Mouse (Mus musculus) intestine, embryonic 14.5 days (tissue): ENCODE results near the gene Coasy. TPM values are rescaled to one million over a fixed set of nuclear protein-coding genes. Genes with fewer than 3 reads are reported as not detected.

Experiments used
- ATAC-seq: fragments of 200-750 bp; cut with Nextera tagmentation; replicated peaks from 2 replicates; pipeline ENCODE4 v1.8.0; 2017; ENCODE audit warnings: low read depth, moderate number of reproducible peaks, moderate TSS enrichment, moderate library complexity; ENCODE audit not compliant: low FRiP score, low TSS enrichment
- DNase-seq: peaks from one replicate; pipeline ENCODE4 v3.0.0-alpha.2; 2018; ENCODE audit warnings: low spot score
- H3K27ac ChIP-seq: fragments of 300-500 bp; sonication (generic); 2 replicates; pipeline ENCODE4 v1.5.1; 2014; ENCODE audit warnings: low read depth, mild to moderate bottlenecking, control low read depth
- H3K27me3 ChIP-seq: fragments of 300-500 bp; sonication (generic); replicated peaks from 2 replicates; pipeline ENCODE4 v1.6.1; 2014; ENCODE audit warnings: low read length, control low read depth; ENCODE audit not compliant: control insufficient read depth, insufficient read depth
- H3K36me3 ChIP-seq: fragments of 300-500 bp; sonication (generic); 2 replicates; pipeline ENCODE4 v1.6.1; 2014; ENCODE audit warnings: low read length, control low read depth; ENCODE audit not compliant: control insufficient read depth, insufficient read depth
- H3K4me1 ChIP-seq: fragments of 300-500 bp; sonication (generic); replicated peaks from 2 replicates; pipeline ENCODE4 v1.6.1; 2014; ENCODE audit warnings: low read length, control low read depth, mixed read lengths; ENCODE audit not compliant: control insufficient read depth, insufficient read depth
- H3K4me2 ChIP-seq: fragments of 300-500 bp; sonication (generic); 2 replicates; pipeline ENCODE4 v1.6.1; 2014; ENCODE audit warnings: low read length
- H3K4me3 ChIP-seq: fragments of 300-500 bp; sonication (generic); 2 replicates; pipeline ENCODE4 v1.5.1; 2014; ENCODE audit warnings: low read depth, low read length, control low read depth, mixed read lengths
- H3K9ac ChIP-seq: fragments of 300-500 bp; sonication (generic); 2 replicates; pipeline ENCODE4 v1.6.1; 2014; ENCODE audit warnings: mild to moderate bottlenecking, low read length
- H3K9me3 ChIP-seq: fragments of 300-500 bp; sonication (generic); 2 replicates; pipeline ENCODE4 v1.6.1; 2016; ENCODE audit warnings: low read length, control low read depth; ENCODE audit not compliant: control insufficient read depth
- WGBS: fragments of 180-500 bp; shearing (Covaris S2); extraction: QIAGEN DNeasy Blood & Tissue Kit; methylation state at CpG from one replicate; pipeline ENCODE4 v1.1.7; 2014; 5-methylcytosine and 5-hydroxymethylcytosine counted together
- polyA plus RNA-seq: library from polyadenylated mRNA; unstranded; fragments of >200 nt; fragmentation: Nextera tagmentation; extraction: Ambion mirVana; gene quantifications from 2 replicates; pipeline ENCODE4 v1.2.1, GENCODE M21; 2014

The Coasy gene
- polyA plus RNA-seq, 1 experiment from 2014 or later, result 39.7 TPM

GRCm38 (mm10) chr11:101128996-101129577 lies 46.7 kb downstream of the Coasy start:
- Histone ChIP-seq H3K9ac (no peak overlapping the region), H3K36me3 (peaks cover 23% of the 10 kb centered on the region), H3K4me3 (no peak overlapping the region), H3K9me3 (0 out of 2 replicates have a peak, but pooled peaks cover 4% of the 10 kb centered on the region), H3K27ac (no peak overlapping the region), H3K4me2 (no peak overlapping the region), H3K27me3 (no peaks in the 10 kb centered on the region), H3K4me1 (peaks cover 4% of the 10 kb centered on the region; the same call in 1 of the 2 replicates)
- WGBS, result 84% methylated on average over 11 of the region's 11 CpGs
- no peak for ATAC-seq
- no peak for DNase-seq

- no peak overlapping the region for H3K4me3 ChIP-seq
- H3K36me3 ChIP-seq, result peaks cover 18% of the 10 kb centered on the region
- ATAC-seq (no peak), DNase-seq (no peak)
- H3K4me1 ChIP-seq, result peaks cover 4% of the 10 kb centered on the region; the same call in 1 of the 2 replicates
- no peak overlapping the region for H3K27ac ChIP-seq
- H3K9ac ChIP-seq, result no peak overlapping the region
- H3K9me3 ChIP-seq, result 0 out of 2 replicates have a peak, but pooled peaks cover 4% of the 10 kb centered on the region
- H3K4me2 ChIP-seq, result no peak overlapping the region
- no peaks in the 10 kb centered on the region for H3K27me3 ChIP-seq
- 41% methylated on average over 18 of the region's 18 CpGs for WGBS
Measured at GRCm38 (mm10) chr11:101130056-101130756, 47.8 kb downstream of the Coasy start.

GRCm38 (mm10) chr11:101131187-101131586 lies 48.8 kb downstream of the Coasy start:
- H3K9ac ChIP-seq, result no peak overlapping the region
- H3K4me2 ChIP-seq, result no peak overlapping the region
- ATAC-seq (no peak), DNase-seq (no peak)
- H3K27me3 ChIP-seq, result no peaks in the 10 kb centered on the region
- no peak overlapping the region for H3K27ac ChIP-seq
- H3K4me1 ChIP-seq, result peaks cover 4% of the 10 kb centered on the region; the same call in 1 of the 2 replicates
- peaks cover 8% of the 10 kb centered on the region for H3K36me3 ChIP-seq
- H3K9me3 ChIP-seq, result 0 out of 2 replicates have a peak, but pooled peaks cover 4% of the 10 kb centered on the region
- 69% methylated on average over 2 of the region's 2 CpGs for WGBS
- no peak overlapping the region for H3K4me3 ChIP-seq

- WGBS, result 89% methylated on average over 6 of the region's 6 CpGs
- H3K4me3 ChIP-seq, result no peak overlapping the region
- H3K4me1 ChIP-seq, result peaks cover 4% of the 10 kb centered on the region; the same call in 1 of the 2 replicates
- no peak for ATAC-seq
- DNase-seq, result no peak
- no peaks in the 10 kb centered on the region for H3K27me3 ChIP-seq
- no peak overlapping the region for H3K27ac ChIP-seq
- H3K36me3 ChIP-seq, result peaks cover 3% of the 10 kb centered on the region
- no peak overlapping the region for H3K9ac ChIP-seq
- no peak overlapping the region for H3K4me2 ChIP-seq
- 0 out of 2 replicates have a peak, but pooled peaks cover 4% of the 10 kb centered on the region for H3K9me3 ChIP-seq
Measured at GRCm38 (mm10) chr11:101131701-101132100, 49.3 kb downstream of the Coasy start.

DNA sequence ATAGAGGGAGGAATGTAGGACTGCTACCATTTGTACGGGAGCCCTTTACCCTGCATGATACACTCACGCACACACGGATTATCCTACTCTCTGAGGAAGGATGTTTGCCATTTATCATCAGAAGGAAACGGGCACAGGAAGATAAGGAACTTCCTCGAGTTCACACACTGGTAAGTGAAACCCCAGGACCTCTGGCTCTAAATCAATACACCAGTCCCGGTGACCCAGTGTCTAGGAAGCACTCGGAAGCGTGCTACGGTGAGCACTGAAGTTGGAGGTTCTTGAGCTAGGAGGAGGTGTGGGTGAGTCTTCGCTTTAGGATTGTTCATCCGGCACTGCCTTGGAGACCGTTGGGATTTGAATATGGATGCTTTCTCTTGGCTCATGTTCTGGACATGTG lies 50.7 kb downstream of the Coasy start:
- WGBS, result 67% methylated on average over 12 of the region's 12 CpGs
- ATAC-seq, result no peak

GRCm38 (mm10) chr11:101134217-101134865 lies 52.0 kb downstream of the Coasy start:
- no peak overlapping the region for H3K9ac ChIP-seq
- H3K4me3 ChIP-seq, result no peak overlapping the region
- no peaks in the 10 kb centered on the region for H3K36me3 ChIP-seq
- no peaks in the 10 kb centered on the region for H3K27me3 ChIP-seq
- peaks cover 10% of the 10 kb centered on the region; the same call in 1 of the 2 replicates for H3K4me1 ChIP-seq
- DNase-seq (no peak), ATAC-seq (no peak)
- no peak overlapping the region for H3K4me2 ChIP-seq
- 76% methylated on average over 13 of the region's 13 CpGs for WGBS
- H3K9me3 ChIP-seq, result 0 out of 2 replicates have a peak, but pooled peaks cover 4% of the 10 kb centered on the region
- H3K27ac ChIP-seq, result no peak overlapping the region

More for the DNA sequence above, 50.7 kb downstream of the Coasy start:
- no peaks in the 10 kb centered on the region for H3K36me3 ChIP-seq
- H3K27ac ChIP-seq, result no peak overlapping the region
- peaks cover 4% of the 10 kb centered on the region; the same call in 1 of the 2 replicates for H3K4me1 ChIP-seq
- 0 out of 2 replicates have a peak, but pooled peaks cover 4% of the 10 kb centered on the region for H3K9me3 ChIP-seq
- H3K27me3 ChIP-seq, result no peaks in the 10 kb centered on the region
- no peak for DNase-seq
- no peak overlapping the region for H3K4me2 ChIP-seq
- H3K9ac ChIP-seq, result no peak overlapping the region
- H3K4me3 ChIP-seq, result no peak overlapping the region

Other genes starting within 250 kb of the Coasy start
- gene Stat5b, start 231.8 kb upstream of the Coasy start, polyA plus RNA-seq, result 27.0 and 27.8 TPM in 2 replicates
- 5.3 and 5.5 TPM in 2 replicates for gene Stat5a, start 223.2 kb upstream of the Coasy start, polyA plus RNA-seq
- gene Stat3, start 143.0 kb upstream of the Coasy start, polyA plus RNA-seq, result 36.6 and 42.9 TPM in 2 replicates
- 99.3 and 102 TPM in 2 replicates for gene Cavin1, start 111.7 kb upstream of the Coasy start, polyA plus RNA-seq
- 30.6 and 32.5 TPM in 2 replicates for gene Atp6v0a1, start 73.1 kb upstream of the Coasy start, polyA plus RNA-seq
- gene Naglu, start 12.6 kb upstream of the Coasy start, polyA plus RNA-seq, result 11.5 and 12.7 TPM in 2 replicates
- not detected in 2 replicates for gene Hsd17b1, start 4.2 kb upstream of the Coasy start, polyA plus RNA-seq
- gene Mlx, start 4.7 kb downstream of the Coasy start, polyA plus RNA-seq, result 43.6 and 48.0 TPM in 2 replicates
- gene Psmc3ip, start 12.9 kb downstream of the Coasy start, polyA plus RNA-seq, result 29.1 and 38.1 TPM in 2 replicates
- gene Retreg3, start 37.3 kb downstream of the Coasy start, polyA plus RNA-seq, result 7.2 and 8.0 TPM in 2 replicates
- gene Tubg1, start 37.4 kb downstream of the Coasy start, polyA plus RNA-seq, result 71.2 and 73.8 TPM in 2 replicates
- gene Tubg2, start 73.3 kb downstream of the Coasy start, polyA plus RNA-seq, result 5.8 and 7.4 TPM in 2 replicates
- 1.2 and 1.4 TPM in 2 replicates for gene Cntnap1, start 88.0 kb downstream of the Coasy start, polyA plus RNA-seq
- 12.8 and 13.8 TPM in 2 replicates for gene Plekhh3, start 88.8 kb downstream of the Coasy start, polyA plus RNA-seq
- 0.23 TPM in 1 of 2 replicates, not detected in the other for gene Ccr10, start 92.9 kb downstream of the Coasy start, polyA plus RNA-seq
- 20.2 and 21.8 TPM in 2 replicates for gene Ezh1, start 143.9 kb downstream of the Coasy start, polyA plus RNA-seq
- gene Ramp2, start 163.5 kb downstream of the Coasy start, polyA plus RNA-seq, result 113 and 122 TPM in 2 replicates
- gene Vps25, start 171.1 kb downstream of the Coasy start, polyA plus RNA-seq, result 143 and 150 TPM in 2 replicates
- 12.6 and 14.4 TPM in 2 replicates for gene Wnk4, start 178.0 kb downstream of the Coasy start, polyA plus RNA-seq
- 1.1 TPM in 2 replicates for gene Cntd1, start 196.4 kb downstream of the Coasy start, polyA plus RNA-seq
- 260 and 265 TPM in 2 replicates for gene Coa3, start 196.5 kb downstream of the Coasy start, polyA plus RNA-seq
- 141 and 155 TPM in 2 replicates for gene Becn1, start 219.7 kb downstream of the Coasy start, polyA plus RNA-seq
- 112 and 118 TPM in 2 replicates for gene Psme3, start 233.6 kb downstream of the Coasy start, polyA plus RNA-seq
- gene Aoc2, start 242.5 kb downstream of the Coasy start, polyA plus RNA-seq, result 1.4 and 1.8 TPM in 2 replicates
- gene Aoc3, start 248.0 kb downstream of the Coasy start, polyA plus RNA-seq, result 1.9 and 2.3 TPM in 2 replicates